Mouse (Mus musculus): ENCODE results near the gene Ufd1. TPM values are rescaled to one million over a fixed set of nuclear protein-coding genes. Genes with fewer than 3 reads are reported as not detected.
A peak's percentile ranks its signal among the peaks of the same experiment; 100 is the strongest.
"Not testable (repeated sequence)": the region's sequence is repeated elsewhere in the genome, so short reads cannot be mapped to it uniquely, and the experiment has no call there.

Ufd1 gene
- polyA plus RNA-seq, 1 experiment from 2014 or later, result 110 TPM

DNA sequence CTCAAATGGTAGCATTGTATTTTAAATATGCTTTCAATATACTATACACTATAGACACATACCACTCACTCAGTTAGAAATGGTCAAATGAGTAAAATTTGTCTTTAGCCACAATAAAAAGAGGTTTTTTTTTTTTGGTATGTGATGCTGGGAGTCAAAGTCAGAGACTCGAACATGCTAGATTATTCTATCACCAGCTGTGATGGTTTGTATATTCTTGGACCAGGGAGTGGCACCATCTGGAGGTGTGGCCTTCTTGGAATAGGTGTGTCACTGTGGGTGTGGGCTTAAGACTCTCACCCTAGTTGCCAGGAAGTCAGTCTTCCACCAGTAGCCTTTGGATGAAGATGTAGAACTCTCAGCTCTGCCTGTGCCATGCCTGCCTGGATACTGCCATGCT is 58.9 kb downstream of the Ufd1 start:
- not testable (repeated sequence) for ATAC-seq (ENCODE audit: insufficient number of reproducible peaks, insufficient read depth, low FRiP score, low TSS enrichment); H3K27me3 ChIP-seq; H3K4me1 ChIP-seq; H3K4me2 ChIP-seq (replicated peaks); H3K4me3 ChIP-seq; H3K9me3 ChIP-seq; H3K27ac ChIP-seq; H3K9ac ChIP-seq
- WGBS, result 92% methylated on average over 1 of the region's 1 CpGs
- peaks cover 34% of the 10 kb centered on the region for H3K36me3 ChIP-seq

- WGBS, result 2% methylated on average over 17 of the region's 17 CpGs
- H3K27ac ChIP-seq, result peak overlapping the region; percentile 95
- peak overlapping the region; percentile 69 for H3K4me2 ChIP-seq (replicated peaks)
- ATAC-seq (ENCODE audit: insufficient number of reproducible peaks, insufficient read depth, low FRiP score, low TSS enrichment), result no peak; the same call in 1 of the 2 replicates
- peak overlapping the region; percentile 92 for H3K4me3 ChIP-seq
- H3K4me1 ChIP-seq, result peaks cover 11% of the 10 kb centered on the region
- no peaks in the 10 kb centered on the region for H3K27me3 ChIP-seq
- H3K9me3 ChIP-seq, result no peaks in the 10 kb centered on the region
- peak overlapping the region; percentile 91 for H3K9ac ChIP-seq
- peaks cover 29% of the 10 kb centered on the region for H3K36me3 ChIP-seq
These were observed 64.5 kb downstream of the Ufd1 start for GRCm38 (mm10) chr16:18876091-18876441.

DNA sequence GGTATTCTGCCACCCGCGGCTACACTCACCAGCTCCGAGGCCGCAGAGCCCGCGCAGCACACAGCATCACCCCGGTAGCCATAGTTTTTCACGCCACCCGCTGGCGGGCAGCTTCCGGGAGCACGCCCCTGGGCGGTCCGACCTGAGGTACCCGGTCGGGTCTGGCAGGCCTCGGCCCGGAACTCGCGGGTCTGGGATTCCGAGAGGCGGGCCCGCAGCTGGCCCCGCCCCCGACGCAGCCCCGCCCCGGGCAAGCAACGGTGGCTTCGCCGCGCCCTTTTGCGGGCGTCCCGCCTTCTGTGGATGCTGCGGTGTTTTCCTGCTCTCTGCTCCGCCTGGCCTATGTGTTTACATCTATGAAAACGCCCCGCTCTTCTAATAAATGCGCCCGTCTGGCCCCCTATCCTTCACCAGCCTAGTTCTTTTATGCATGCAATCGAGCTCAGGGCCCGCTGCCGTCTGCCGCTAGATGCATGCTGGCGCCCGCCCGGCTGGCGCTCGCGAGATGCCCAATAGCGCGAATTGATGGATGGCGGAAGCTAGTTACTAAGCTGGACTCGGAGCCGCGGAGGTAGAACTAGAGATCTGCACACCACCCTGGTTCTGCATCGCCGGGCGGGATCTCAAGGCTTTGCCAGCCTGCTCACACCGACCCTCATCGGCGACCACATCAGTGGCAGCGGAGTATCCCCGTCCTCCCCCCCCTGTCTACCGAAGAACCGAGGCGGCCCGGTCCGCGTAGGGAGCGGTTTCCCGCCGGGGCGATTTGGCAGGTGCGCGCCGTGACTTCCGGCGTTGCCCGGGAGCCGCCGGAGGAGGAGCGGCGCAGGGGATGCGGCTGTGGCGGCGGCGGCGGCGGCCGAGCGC is 65.1 kb downstream of the Ufd1 start, which contains the start of the genes Mrpl40 and Hira:
Mrpl40 (minus strand) TSS at position 421 of the 867 bp plus-strand sequence.
Hira (plus strand) TSS at position 596 of the 867 bp plus-strand sequence.
- peaks cover 23% of the 10 kb centered on the region for H3K36me3 ChIP-seq
- peak within 1 kb of the TSS; percentile 95 for H3K27ac ChIP-seq
- H3K27me3 ChIP-seq, result no peaks in the 10 kb centered on the region
- under 1% methylated on average over 86 of the region's 93 CpGs for WGBS
- H3K9ac ChIP-seq, result peak within 1 kb of the TSS; percentile 91
- H3K4me3 ChIP-seq, result peak within 1 kb of the TSS; percentile 92
- H3K4me2 ChIP-seq (replicated peaks), result peak within 1 kb of the TSS; percentile 69
- ATAC-seq (ENCODE audit: insufficient number of reproducible peaks, insufficient read depth, low FRiP score, low TSS enrichment), result peak; percentile 96
- H3K9me3 ChIP-seq, result no peaks in the 10 kb centered on the region
- peaks cover 11% of the 10 kb centered on the region for H3K4me1 ChIP-seq

GRCm38 (mm10) chr16:18877386-18878090 is 66.0 kb downstream of the Ufd1 start:
- ATAC-seq (ENCODE audit: insufficient number of reproducible peaks, insufficient read depth, low FRiP score, low TSS enrichment), result peak; percentile 45
- peak overlapping the region; percentile 95 for H3K27ac ChIP-seq
- peak overlapping the region; percentile 69 for H3K4me2 ChIP-seq (replicated peaks)
- H3K4me3 ChIP-seq, result peak overlapping the region; percentile 92
- peaks cover 15% of the 10 kb centered on the region for H3K36me3 ChIP-seq
- WGBS, result under 1% methylated on average over 37 of the region's 43 CpGs
- peak overlapping the region; percentile 91 for H3K9ac ChIP-seq
- no peaks in the 10 kb centered on the region for H3K27me3 ChIP-seq
- no peaks in the 10 kb centered on the region for H3K9me3 ChIP-seq
- peaks cover 11% of the 10 kb centered on the region for H3K4me1 ChIP-seq

DNA sequence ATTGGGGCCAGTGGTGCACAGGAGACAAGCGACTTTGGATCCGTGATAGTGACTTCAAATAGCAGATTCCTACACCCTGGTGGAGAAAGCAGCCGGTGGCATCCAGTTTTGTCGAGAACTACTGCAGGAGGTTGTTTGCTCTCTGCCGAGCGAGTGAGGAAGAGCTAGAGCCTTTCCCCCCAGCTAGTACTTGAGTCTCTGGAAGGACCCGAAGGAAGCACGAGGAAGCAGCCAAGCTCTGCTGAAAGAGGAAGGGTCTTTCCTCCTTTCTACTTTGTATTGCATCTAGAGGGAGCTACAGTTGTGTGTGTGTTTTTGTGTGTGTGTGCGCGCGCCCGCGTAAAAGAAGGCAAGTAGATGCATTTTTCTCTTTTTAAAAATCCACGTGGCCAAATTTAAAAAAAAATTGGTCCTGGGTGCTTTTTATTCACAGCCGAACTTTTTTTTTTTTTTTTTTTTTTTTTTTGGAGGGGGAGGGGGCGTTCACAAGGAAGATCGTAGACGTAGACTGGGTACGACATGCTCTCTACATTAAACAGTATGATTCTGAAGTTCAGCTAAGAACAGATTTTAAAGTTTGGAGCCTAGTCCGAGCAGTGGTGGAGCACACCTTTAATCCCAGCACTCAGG is 66.6 kb downstream of the Ufd1 start:
- ATAC-seq (ENCODE audit: insufficient number of reproducible peaks, insufficient read depth, low FRiP score, low TSS enrichment), result no peak
- Histone ChIP-seq H3K27ac (peak overlapping the region; percentile 95), H3K4me1 (peaks cover 11% of the 10 kb centered on the region), H3K9me3 (no peaks in the 10 kb centered on the region), H3K36me3 (peaks cover 13% of the 10 kb centered on the region), H3K9ac (peak overlapping the region; percentile 91), H3K4me3 (peak overlapping the region; percentile 92), H3K27me3 (no peaks in the 10 kb centered on the region), H3K4me2 (replicated peaks) (peak overlapping the region; percentile 69)
- WGBS, result 25% methylated on average over 20 of the region's 20 CpGs

GRCm38 (mm10) chr16:18884044-18884443 is 72.5 kb downstream of the Ufd1 start:
- Histone ChIP-seq H3K4me3 (no peak overlapping the region), H3K4me1 (peaks cover 3% of the 10 kb centered on the region; the same call in 1 of the 2 replicates), H3K4me2 (replicated peaks) (no peak overlapping the region), H3K9ac (no peak overlapping the region), H3K27me3 (no peaks in the 10 kb centered on the region), H3K9me3 (no peaks in the 10 kb centered on the region), H3K27ac (no peak overlapping the region), H3K36me3 (peaks cover 11% of the 10 kb centered on the region; the same call in 1 of the 2 replicates)
- no peak for ATAC-seq (ENCODE audit: insufficient number of reproducible peaks, insufficient read depth, low FRiP score, low TSS enrichment)

Other genes with a start within 250 kb of the Ufd1 start
- gene Tbx1, start 221.1 kb upstream of the Ufd1 start, polyA plus RNA-seq (2016; fragmentation: Nextera tagmentation; extraction: Ambion mirVana), result 19.6 and 21.9 TPM in 2 replicates
- gene Gp1bb, start 189.4 kb upstream of the Ufd1 start, polyA plus RNA-seq (2016; fragmentation: Nextera tagmentation; extraction: Ambion mirVana), result 4.3 and 4.7 TPM in 2 replicates
- gene Gm49601, start 185.4 kb upstream of the Ufd1 start, polyA plus RNA-seq (2016; fragmentation: Nextera tagmentation; extraction: Ambion mirVana), result 8.1 and 10.4 TPM in 2 replicates
- gene Sept5, start 181.8 kb upstream of the Ufd1 start, polyA plus RNA-seq (2016; fragmentation: Nextera tagmentation; extraction: Ambion mirVana), result 45.5 and 47.2 TPM in 2 replicates
- gene Cldn5, start 34.9 kb upstream of the Ufd1 start, polyA plus RNA-seq (2016; fragmentation: Nextera tagmentation; extraction: Ambion mirVana), result 30.5 and 32.0 TPM in 2 replicates
- gene Cdc45, start 208 bp downstream of the Ufd1 start, polyA plus RNA-seq (2016; fragmentation: Nextera tagmentation; extraction: Ambion mirVana), result 51.4 and 56.3 TPM in 2 replicates
- gene 2510002D24Rik, start 24.8 kb downstream of the Ufd1 start, polyA plus RNA-seq (2016; fragmentation: Nextera tagmentation; extraction: Ambion mirVana), result 38.2 and 38.3 TPM in 2 replicates
- not detected in 2 replicates for gene Gm28539, start 24.8 kb downstream of the Ufd1 start, polyA plus RNA-seq (2016; fragmentation: Nextera tagmentation; extraction: Ambion mirVana)
- gene Mrpl40, start 65.1 kb downstream of the Ufd1 start, polyA plus RNA-seq (2016; fragmentation: Nextera tagmentation; extraction: Ambion mirVana), result 97.5 and 105 TPM in 2 replicates
- gene Hira, start 65.3 kb downstream of the Ufd1 start, polyA plus RNA-seq (2016; fragmentation: Nextera tagmentation; extraction: Ambion mirVana), result 18.4 and 20.2 TPM in 2 replicates